Mouse (Mus musculus) spleen, adult 12 weeks (tissue): ENCODE measurements around the gene Aspdh.

ENCODE experiments used
- DNase-seq: peaks from one replicate; pipeline ENCODE4 v3.0.0; 2022; ENCODE audit warnings: low spot score

The Aspdh gene

GRCm38 (mm10) chr7:44500046-44500445 is 34.9 kb downstream of the Aspdh start:
- DNase-seq: no peak

GRCm38 (mm10) chr7:44501563-44502115 is 36.4 kb downstream of the Aspdh start:
- DNase-seq: peak; percentile 60

- no peak for DNase-seq
Measured at GRCm38 (mm10) chr7:44507491-44507890, 42.3 kb downstream of the Aspdh start.
